Mouse (Mus musculus): Measurements from ENCODE around the gene Slc16a10. TPM values are rescaled to one million over a fixed set of nuclear protein-coding genes. Genes with fewer than 3 reads are reported as not detected.

The Slc16a10 gene
- polyA plus RNA-seq, 1 experiment = 11.0 TPM

GRCm38 (mm10) chr10:40036686-40037560 is 105.1 kb downstream of the Slc16a10 start:
- TF ChIP-seq GATA1 (IDR thresholded peaks at IDR 0.05; ENCODE audit: low read length) = no peak

GRCm38 (mm10) chr10:40034956-40035355 is 107.1 kb downstream of the Slc16a10 start:
- no peak for TF ChIP-seq GATA1 (IDR thresholded peaks at IDR 0.05; ENCODE audit: low read length)

GRCm38 (mm10) chr10:40032897-40033296 is 109.2 kb downstream of the Slc16a10 start:
- TF ChIP-seq GATA1 (IDR thresholded peaks at IDR 0.05; ENCODE audit: low read length) = no peak

- TF ChIP-seq GATA1 (IDR thresholded peaks at IDR 0.05; ENCODE audit: low read length) = no peak
These were observed 111.3 kb downstream of the Slc16a10 start for GRCm38 (mm10) chr10:40030716-40031115.

- no peak for TF ChIP-seq GATA1 (IDR thresholded peaks at IDR 0.05; ENCODE audit: low read length)
These were observed 112.4 kb downstream of the Slc16a10 start for GRCm38 (mm10) chr10:40029610-40030009.

- TF ChIP-seq GATA1 (IDR thresholded peaks at IDR 0.05; ENCODE audit: low read length) = no peak
These were observed 114.0 kb downstream of the Slc16a10 start for GRCm38 (mm10) chr10:40028091-40028490.

GRCm38 (mm10) chr10:40026546-40026945 is 115.5 kb downstream of the Slc16a10 start:
- no peak for TF ChIP-seq GATA1 (IDR thresholded peaks at IDR 0.05; ENCODE audit: low read length)

- TF ChIP-seq GATA1 (IDR thresholded peaks at IDR 0.05; ENCODE audit: low read length) = no peak
These were observed 116.5 kb downstream of the Slc16a10 start for GRCm38 (mm10) chr10:40025560-40025959.

- TF ChIP-seq GATA1 (IDR thresholded peaks at IDR 0.05; ENCODE audit: low read length) = no peak
These were observed 117.3 kb downstream of the Slc16a10 start, which contains the start of gene Mfsd4b1 for GRCm38 (mm10) chr10:40024554-40025428. TSS of gene Mfsd4b1 (minus strand) at chr10:40025268.

GRCm38 (mm10) chr10:40020401-40020800 is 121.7 kb downstream of the Slc16a10 start:
- no peak for TF ChIP-seq GATA1 (IDR thresholded peaks at IDR 0.05; ENCODE audit: low read length)

- TF ChIP-seq GATA1 (IDR thresholded peaks at IDR 0.05; ENCODE audit: low read length) = no peak
These were observed 122.6 kb downstream of the Slc16a10 start for GRCm38 (mm10) chr10:40019492-40019891.

- TF ChIP-seq GATA1 (IDR thresholded peaks at IDR 0.05; ENCODE audit: low read length) = no peak
These were observed 123.7 kb downstream of the Slc16a10 start for GRCm38 (mm10) chr10:40018261-40018860.

GRCm38 (mm10) chr10:40009591-40009990 is 132.5 kb downstream of the Slc16a10 start:
- no peak for TF ChIP-seq GATA1 (IDR thresholded peaks at IDR 0.05; ENCODE audit: low read length)

GRCm38 (mm10) chr10:40007953-40008352 is 134.1 kb downstream of the Slc16a10 start:
- no peak for TF ChIP-seq GATA1 (IDR thresholded peaks at IDR 0.05; ENCODE audit: low read length)

- no peak for TF ChIP-seq GATA1 (IDR thresholded peaks at IDR 0.05; ENCODE audit: low read length)
These were observed 135.1 kb downstream of the Slc16a10 start for GRCm38 (mm10) chr10:40006963-40007362.

GRCm38 (mm10) chr10:40000746-40001145 is 141.3 kb downstream of the Slc16a10 start:
- TF ChIP-seq GATA1 (IDR thresholded peaks at IDR 0.05; ENCODE audit: low read length) = no peak
